Mouse (Mus musculus) mature B cell (primary cell): Measurements from ENCODE around the gene Mrpl4.
"Not testable (repeated sequence)": the region's sequence is repeated elsewhere in the genome, so short reads cannot be mapped to it uniquely, and the experiment has no call there.

Source experiments
- in situ Hi-C: fragments of 300-500 bp; cut with MboI; formaldehyde crosslinking; loops from 2 replicates; pipeline ENCODE4 v1.14.3; 2019

Gene Mrpl4

GRCm38 (mm10) chr9:20986952-20987686 is 15.4 kb upstream of the Mrpl4 start:
- in situ Hi-C loops = no loop called here

GRCm38 (mm10) chr9:20987953-20988352 is 14.6 kb upstream of the Mrpl4 start:
- in situ Hi-C loops = no loop called here

- in situ Hi-C loops = no loop called here
These were observed 11.7 kb upstream of the Mrpl4 start for GRCm38 (mm10) chr9:20990861-20991260.

- in situ Hi-C loops = no loop called here
These were observed 11.0 kb upstream of the Mrpl4 start for GRCm38 (mm10) chr9:20991587-20991986.

GRCm38 (mm10) chr9:20993165-20993898 is 9.2 kb upstream of the Mrpl4 start:
- in situ Hi-C loops = no loop called here

GRCm38 (mm10) chr9:20995069-20995468 is 7.5 kb upstream of the Mrpl4 start:
- in situ Hi-C loops = no loop called here

- in situ Hi-C loops = no loop called here
These were observed 5.5 kb upstream of the Mrpl4 start for GRCm38 (mm10) chr9:20997065-20997464.

- in situ Hi-C loops = not testable (repeated sequence)
These were observed 4.2 kb upstream of the Mrpl4 start for GRCm38 (mm10) chr9:20998337-20998736.

GRCm38 (mm10) chr9:21000811-21001210 is 1.7 kb upstream of the Mrpl4 start:
- in situ Hi-C loops = loop anchor here (10.0 to 25.0 kb wide), 2 partner anchors 106 to 136 kb away; partner anchors contain the start of genes Cdc37, Eif3g and Tyk2

- in situ Hi-C loops = loop anchor here (10.0 to 25.0 kb wide), 2 partner anchors 107 to 136 kb away; partner anchors contain the start of genes Cdc37, Eif3g and Tyk2
These were observed 812 bp upstream of the Mrpl4 start for GRCm38 (mm10) chr9:21001651-21002200.

GRCm38 (mm10) chr9:21002270-21002626 is 290 bp upstream of the Mrpl4 start:
- in situ Hi-C loops = loop anchor here (10.0 to 25.0 kb wide), 2 partner anchors 107 to 135 kb away; partner anchors contain the start of genes Cdc37, Eif3g and Tyk2

GRCm38 (mm10) chr9:21007313-21007952 is 4.9 kb downstream of the Mrpl4 start:
- in situ Hi-C loops = loop anchor here (10.0 to 25.0 kb wide), 2 partner anchors 113 to 130 kb away; partner anchors contain the start of genes Cdc37, Eif3g and Tyk2

GRCm38 (mm10) chr9:21008007-21008406 is 5.5 kb downstream of the Mrpl4 start:
- in situ Hi-C loops = loop anchor here (10.0 to 25.0 kb wide), 2 partner anchors 113 to 129 kb away; partner anchors contain the start of genes Cdc37, Eif3g and Tyk2

GRCm38 (mm10) chr9:21010362-21010761 is 7.8 kb downstream of the Mrpl4 start:
- in situ Hi-C loops = loop anchor here (25.0 kb wide), 1 partner anchor 127 kb away; the partner anchor contains the start of genes Cdc37 and Tyk2

- in situ Hi-C loops = loop anchor here (25.0 kb wide), 1 partner anchor 126 kb away; the partner anchor contains the start of genes Cdc37 and Tyk2
These were observed 8.5 kb downstream of the Mrpl4 start for GRCm38 (mm10) chr9:21010939-21011541.

- in situ Hi-C loops = loop anchor here (25.0 kb wide), 1 partner anchor 125 kb away; the partner anchor contains the start of genes Cdc37 and Tyk2
These were observed 9.3 kb downstream of the Mrpl4 start for GRCm38 (mm10) chr9:21011846-21012312.

- in situ Hi-C loops = loop anchor here (25.0 kb wide), 1 partner anchor 125 kb away; the partner anchor contains the start of genes Cdc37 and Tyk2
These were observed 9.8 kb downstream of the Mrpl4 start for GRCm38 (mm10) chr9:21012368-21012767.

- in situ Hi-C loops = loop anchor here (25.0 kb wide), 1 partner anchor 122 kb away; the partner anchor contains the start of genes Cdc37 and Tyk2
These were observed 12.4 kb downstream of the Mrpl4 start for GRCm38 (mm10) chr9:21014691-21015570.

GRCm38 (mm10) chr9:21015571-21016130 is 13.1 kb downstream of the Mrpl4 start, which contains the start of gene Icam1:
TSS of gene Icam1 (plus strand) at chr9:21015985.
- in situ Hi-C loops = loop anchor here (25.0 kb wide), 1 partner anchor 122 kb away; the partner anchor contains the start of genes Cdc37 and Tyk2
